Mouse (Mus musculus) CH12.LX (cell line): ENCODE measurements at regions not wholly inside any gene's neighbourhood (a gene's known extent, or its start where the extent isn't known, plus 50 kb on each side); places are given as distances from the start of the nearest gene placed in this dataset.
"Not testable (repeated sequence)": the region's sequence is repeated elsewhere in the genome, so short reads cannot be mapped to it uniquely, and the experiment has no call there.

Experiments used
- DNase-seq: peaks from one replicate; pipeline ENCODE4 v3.0.0-alpha.2; 2013; ENCODE audit errors: extremely low read depth
- H3K27ac ChIP-seq: 2 replicates; pipeline ENCODE4 v1.5.1; 2012; ENCODE audit warnings: low read depth, mild to moderate bottlenecking, control low read depth, moderate library complexity; ENCODE audit not compliant: insufficient read depth
- H3K27me3 ChIP-seq: replicated peaks from 2 replicates; pipeline ENCODE3; 2012; ENCODE audit warnings: inconsistent platforms
- H3K36me3 ChIP-seq, 2 experiments: replicated peaks in 1 of 2; 2 replicates each; pipeline versions ENCODE3 to v1.6.1; 2012; ENCODE audit warnings: inconsistent platforms in 1 of 2, low read length in 1 of 2, mild to moderate bottlenecking in 1 of 2, mixed read lengths in 1 of 2, moderate library complexity in 1 of 2; ENCODE audit not compliant: control insufficient read depth in 1 of 2, insufficient read depth in 1 of 2
- H3K4me1 ChIP-seq, 2 experiments: 2 replicates each; pipeline ENCODE4 v1.6.1; 2012; ENCODE audit warnings: inconsistent platforms in 1 of 2, moderate library complexity in 1 of 2; ENCODE audit not compliant: insufficient read depth in 2 of 2, control insufficient read depth in 1 of 2
- H3K4me2 ChIP-seq: 2 replicates; pipeline ENCODE4 v1.6.1; 2012; ENCODE audit warnings: low read depth, mild to moderate bottlenecking, control low read depth; ENCODE audit not compliant: poor library complexity, insufficient read depth, severe bottlenecking
- H3K4me3 ChIP-seq, 3 experiments: fragments of 150-350 bp in 1 of 3; sonication (generic) in 1 of 3; replicated peaks in 1 of 3; 2 replicates each; pipeline versions ENCODE3 to v1.5.1; 2011 to 2012; ENCODE audit warnings: low read depth in 2 of 3, low read length in 2 of 3, mild to moderate bottlenecking in 2 of 3, moderate library complexity in 2 of 3, control low read depth in 1 of 3, improper control_type of control experiment in 1 of 3, inconsistent platforms in 1 of 3, mixed read lengths in 1 of 3; ENCODE audit not compliant: poor library complexity in 1 of 3
- H3K79me2 ChIP-seq: replicated peaks from 2 replicates; pipeline ENCODE4 v1.6.1; 2012; ENCODE audit warnings: mild to moderate bottlenecking, moderate library complexity; ENCODE audit not compliant: control insufficient read depth, poor library complexity, insufficient read depth, severe bottlenecking; ENCODE audit errors: extremely low read depth
- H3K9ac ChIP-seq: 2 replicates; pipeline ENCODE4 v1.6.1; 2012; ENCODE audit warnings: low read depth, mild to moderate bottlenecking, control low read depth, moderate library complexity; ENCODE audit not compliant: insufficient read depth
- H3K9me3 ChIP-seq: replicated peaks from 2 replicates; pipeline ENCODE3; 2012; ENCODE audit warnings: low read length, inconsistent platforms, mixed read lengths
- dilution Hi-C: fragments of 300-500 bp; cut with MboI; formaldehyde crosslinking; loops from 2 replicates; pipeline ENCODE4 v1.14.3; 2020; ENCODE audit warnings: low sequenced_read_pairs; ENCODE audit not compliant: extremely low pct_unique_long_range_greater_than_20kb, extremely low pct_ligation_motif_present
- in situ Hi-C: fragments of 300-500 bp; cut with MboI; formaldehyde crosslinking; loops from 3 replicates; pipeline ENCODE4 v1.14.3; 2019; ENCODE audit warnings: low sequenced_read_pairs, low pct_ligation_motif_present, low pct_unique_long_range_greater_than_20kb, mixed read lengths

DNA sequence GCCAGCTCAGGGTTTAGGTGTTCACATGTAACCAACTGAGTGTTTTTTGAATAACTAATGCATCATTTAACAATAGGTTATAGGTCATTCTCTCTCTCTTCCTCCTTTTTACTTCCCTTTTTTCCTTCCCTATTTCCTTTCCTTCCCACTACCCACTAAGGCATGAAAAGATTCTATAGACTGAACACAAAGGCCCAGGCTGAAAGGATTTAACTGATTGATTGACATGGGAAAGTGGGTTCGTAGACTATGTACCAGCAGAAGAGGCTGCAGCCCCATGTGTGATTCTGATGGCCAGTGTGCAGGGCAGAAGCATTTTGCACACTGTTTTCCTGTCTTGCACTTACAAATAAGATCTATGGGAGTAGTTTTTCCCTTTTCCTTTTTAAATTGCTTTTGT is 673.1 kb upstream of the Snrpn start:
- in situ Hi-C loops: loop anchor here (25.0 kb wide), 1 partner anchor 126 kb away; no protein-coding TSS in a partner anchor
- H3K9ac ChIP-seq, H3K27me3 ChIP-seq, H3K4me3 ChIP-seq, H3K36me3 ChIP-seq, dilution Hi-C loops, H3K79me2 ChIP-seq, H3K27ac ChIP-seq, H3K4me1 ChIP-seq, H3K4me2 ChIP-seq, DNase-seq, H3K9me3 ChIP-seq: not testable (repeated sequence)

DNA sequence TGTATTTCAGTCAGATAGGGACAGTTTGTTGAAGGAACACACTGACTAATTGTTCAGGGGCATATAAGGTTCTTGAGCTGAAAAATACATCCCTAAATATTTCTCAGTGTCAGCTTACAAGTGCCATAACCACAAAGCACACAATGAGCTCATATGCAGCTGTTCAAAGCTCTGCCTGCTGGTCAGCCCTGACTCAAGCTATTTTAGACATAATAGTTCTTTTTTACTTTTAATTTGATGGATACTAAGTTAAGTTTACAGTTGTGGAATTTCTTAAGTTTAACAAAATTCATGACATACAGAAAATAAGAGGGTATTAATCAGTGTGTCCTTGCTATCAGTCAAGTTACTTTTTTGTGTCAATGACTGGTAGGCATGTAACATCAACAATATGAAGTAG is 668.9 kb upstream of the Snrpn start:
- H3K36me3 ChIP-seq, DNase-seq, H3K9ac ChIP-seq, H3K4me1 ChIP-seq, H3K27ac ChIP-seq, dilution Hi-C loops, H3K4me2 ChIP-seq, H3K4me3 ChIP-seq, H3K9me3 ChIP-seq, H3K27me3 ChIP-seq, H3K79me2 ChIP-seq: not testable (repeated sequence)
- in situ Hi-C loops: loop anchor here (25.0 kb wide), 1 partner anchor 122 kb away; no protein-coding TSS in a partner anchor
